Mouse (Mus musculus): Measurements from ENCODE around the gene Ercc6. TPM values are rescaled to one million over a fixed set of nuclear protein-coding genes. Genes with fewer than 3 reads are reported as not detected.

Ercc6 gene
- total RNA-seq, 2 experiments from 2014 or later = 5.4 to 9.3 TPM

DNA sequence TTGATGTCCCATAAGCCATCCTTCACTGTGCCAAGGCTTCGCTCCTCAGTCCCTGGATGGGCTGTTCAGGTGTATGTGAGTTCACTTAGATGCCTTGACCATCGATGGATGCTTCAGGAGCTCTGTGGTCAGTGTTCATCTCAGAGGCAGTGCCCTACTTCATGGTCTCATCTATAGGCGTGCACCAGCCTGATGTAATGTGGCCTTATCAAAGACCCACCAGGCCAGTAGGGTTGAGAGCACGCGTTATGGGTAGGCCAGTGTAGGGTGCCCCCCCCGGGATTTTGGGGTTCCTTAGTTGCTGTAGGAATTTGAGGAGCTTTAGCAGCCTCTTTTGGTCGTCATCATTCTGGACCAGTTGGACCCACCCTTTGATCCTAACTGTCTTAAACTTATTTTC is 111.5 kb downstream of the Ercc6 start:
- ATAC-seq (replicated peaks; ENCODE audit: low FRiP score, poor library complexity, severe bottlenecking) = no peak

GRCm38 (mm10) chr14:32627271-32627670 is 114.0 kb downstream of the Ercc6 start:
- no peak for ATAC-seq (replicated peaks; ENCODE audit: low FRiP score, poor library complexity, severe bottlenecking)

GRCm38 (mm10) chr14:32628584-32628983 is 115.3 kb downstream of the Ercc6 start:
- ATAC-seq (replicated peaks; ENCODE audit: low FRiP score, poor library complexity, severe bottlenecking) = no peak

Other genes starting within 250 kb of the Ercc6 start
- 0.21 TPM in 1 of 2 replicates, not detected in the other for gene Ogdhl, start 191.5 kb upstream of the Ercc6 start, total RNA-seq (2015; ENCODE audit: low replicate concordance)
- gene Ogdhl, start 191.5 kb upstream of the Ercc6 start, total RNA-seq (2017; ENCODE audit: low replicate concordance) = not detected in 2 replicates
- gene 1700024G13Rik, start 125.1 kb upstream of the Ercc6 start, total RNA-seq (2015; ENCODE audit: low replicate concordance) = not detected in 2 replicates
- gene 1700024G13Rik, start 125.1 kb upstream of the Ercc6 start, total RNA-seq (2017; ENCODE audit: low replicate concordance) = not detected in 2 replicates
- not detected in 2 replicates for gene Slc18a3, start 48.7 kb upstream of the Ercc6 start, total RNA-seq (2015; ENCODE audit: low replicate concordance)
- gene Slc18a3, start 48.7 kb upstream of the Ercc6 start, total RNA-seq (2017; ENCODE audit: low replicate concordance) = not detected in 2 replicates
- not detected in 2 replicates for gene Chat, start 47.5 kb upstream of the Ercc6 start, total RNA-seq (2015; ENCODE audit: low replicate concordance)
- gene Chat, start 47.5 kb upstream of the Ercc6 start, total RNA-seq (2017; ENCODE audit: low replicate concordance) = not detected in 2 replicates
- not detected in 2 replicates for gene Prrxl1, start 85.9 kb downstream of the Ercc6 start, total RNA-seq (2015; ENCODE audit: low replicate concordance)
- gene Prrxl1, start 85.9 kb downstream of the Ercc6 start, total RNA-seq (2017; ENCODE audit: low replicate concordance) = 0.56 TPM in 1 of 2 replicates, not detected in the other
- not detected in 2 replicates for gene 3425401B19Rik, start 171.8 kb downstream of the Ercc6 start, total RNA-seq (2015; ENCODE audit: low replicate concordance)
- gene 3425401B19Rik, start 171.8 kb downstream of the Ercc6 start, total RNA-seq (2017; ENCODE audit: low replicate concordance) = not detected in 2 replicates

All from erythroblast, adult 5-6 weeks (primary cell).